Mouse (Mus musculus) neural tube, postnatal 0 days (tissue): ENCODE measurements around the gene Cyp4a12b. TPM values are rescaled to one million over a fixed set of nuclear protein-coding genes. Genes with fewer than 3 reads are reported as not detected.

Experiments used
- polyA plus RNA-seq: library from polyadenylated mRNA; unstranded; fragments of >200 nt; fragmentation: Nextera tagmentation; extraction: Ambion mirVana; gene quantifications from 2 replicates; pipeline ENCODE4 v1.2.1, GENCODE M21; 2015

The Cyp4a12b gene
- polyA plus RNA-seq: not detected in 2 replicates

GRCm38 (mm10) chr4:115411324-115411723, at the start of gene Cyp4a12b:
Gene Cyp4a12b, plus strand, starts transcription at chr4:115411624.

GRCm38 (mm10) chr4:115452304-115452703, 40.9 kb downstream of the Cyp4a12b start, which contains the start of gene Cyp4a30b:
Gene Cyp4a30b, plus strand, starts transcription at chr4:115452604.

Other genes starting within 250 kb of the Cyp4a12b start
- gene Cyp4a29, start 169.5 kb upstream of the Cyp4a12b start, polyA plus RNA-seq: not detected in 2 replicates
- gene Cyp4a12a, start 112.6 kb upstream of the Cyp4a12b start, polyA plus RNA-seq: not detected in 2 replicates
- gene Cyp4a30b, start 41.0 kb downstream of the Cyp4a12b start, polyA plus RNA-seq: not detected in 2 replicates
- gene Cyp4a14, start 84.5 kb downstream of the Cyp4a12b start, polyA plus RNA-seq: 0.18 TPM in 1 of 2 replicates, not detected in the other
- gene Cyp4a10, start 106.6 kb downstream of the Cyp4a12b start, polyA plus RNA-seq: 0.25 TPM in 1 of 2 replicates, not detected in the other
- not detected in 2 replicates for gene Cyp4a31, start 152.0 kb downstream of the Cyp4a12b start, polyA plus RNA-seq
- not detected in 2 replicates for gene Cyp4a32, start 189.3 kb downstream of the Cyp4a12b start, polyA plus RNA-seq
- 0.98 and 2.1 TPM in 2 replicates for gene Cyp4b1, start 236.1 kb downstream of the Cyp4a12b start, polyA plus RNA-seq